Mouse (Mus musculus) adrenal gland, postnatal 0 days (tissue): ENCODE measurements around the gene Cryzl2. TPM values are rescaled to one million over a fixed set of nuclear protein-coding genes. Genes with fewer than 3 reads are reported as not detected.

ENCODE experiments used
- polyA plus RNA-seq: library from polyadenylated mRNA; unstranded; fragments of >200 nt; fragmentation: Nextera tagmentation; extraction: Ambion mirVana; gene quantifications from 2 replicates; pipeline ENCODE4 v1.2.1, GENCODE M21; 2015

The Cryzl2 gene
- 34.1 and 69.9 TPM in 2 replicates for polyA plus RNA-seq

DNA sequence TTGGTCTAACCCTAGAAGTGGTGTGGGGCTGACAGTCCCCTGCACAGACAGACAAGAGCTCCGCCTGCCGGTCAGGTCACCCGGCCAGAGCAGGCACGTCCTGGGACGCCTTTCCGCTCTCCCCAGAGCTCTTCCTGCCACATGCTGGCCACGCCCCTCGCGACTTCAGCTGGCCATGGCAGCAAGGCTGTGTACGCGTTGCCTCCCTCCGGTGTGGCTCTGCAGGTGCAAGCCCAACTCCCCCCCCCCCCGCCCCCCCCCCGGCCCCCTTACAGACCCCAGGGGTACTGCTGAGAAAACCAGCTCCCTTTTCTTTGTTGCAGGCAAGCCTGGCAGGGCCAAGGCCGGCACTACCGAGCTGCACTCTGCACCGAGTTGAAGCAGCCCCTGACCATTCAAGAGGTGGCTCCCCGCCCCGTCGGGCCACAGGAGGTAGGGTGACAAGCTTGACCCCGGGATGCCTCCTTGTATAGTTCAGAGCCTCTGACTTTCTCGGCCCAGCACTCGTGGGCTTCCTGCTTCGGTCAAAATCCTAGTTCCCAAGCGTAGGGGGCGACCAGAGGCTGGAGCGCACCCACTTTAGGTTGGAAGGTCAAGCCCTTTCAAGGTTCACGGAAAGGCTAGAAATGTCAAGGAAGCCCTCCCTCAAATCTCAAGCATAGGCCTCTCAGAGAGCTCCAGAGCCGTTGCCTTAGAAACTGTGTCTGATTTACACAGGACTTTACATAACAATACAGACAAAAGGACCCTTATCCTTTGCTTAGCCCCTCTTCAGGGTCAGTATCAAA is at the start of gene Cryzl2:
Gene Cryzl2, plus strand, starts transcription at position 157 of the 788 bp plus-strand sequence.

DNA sequence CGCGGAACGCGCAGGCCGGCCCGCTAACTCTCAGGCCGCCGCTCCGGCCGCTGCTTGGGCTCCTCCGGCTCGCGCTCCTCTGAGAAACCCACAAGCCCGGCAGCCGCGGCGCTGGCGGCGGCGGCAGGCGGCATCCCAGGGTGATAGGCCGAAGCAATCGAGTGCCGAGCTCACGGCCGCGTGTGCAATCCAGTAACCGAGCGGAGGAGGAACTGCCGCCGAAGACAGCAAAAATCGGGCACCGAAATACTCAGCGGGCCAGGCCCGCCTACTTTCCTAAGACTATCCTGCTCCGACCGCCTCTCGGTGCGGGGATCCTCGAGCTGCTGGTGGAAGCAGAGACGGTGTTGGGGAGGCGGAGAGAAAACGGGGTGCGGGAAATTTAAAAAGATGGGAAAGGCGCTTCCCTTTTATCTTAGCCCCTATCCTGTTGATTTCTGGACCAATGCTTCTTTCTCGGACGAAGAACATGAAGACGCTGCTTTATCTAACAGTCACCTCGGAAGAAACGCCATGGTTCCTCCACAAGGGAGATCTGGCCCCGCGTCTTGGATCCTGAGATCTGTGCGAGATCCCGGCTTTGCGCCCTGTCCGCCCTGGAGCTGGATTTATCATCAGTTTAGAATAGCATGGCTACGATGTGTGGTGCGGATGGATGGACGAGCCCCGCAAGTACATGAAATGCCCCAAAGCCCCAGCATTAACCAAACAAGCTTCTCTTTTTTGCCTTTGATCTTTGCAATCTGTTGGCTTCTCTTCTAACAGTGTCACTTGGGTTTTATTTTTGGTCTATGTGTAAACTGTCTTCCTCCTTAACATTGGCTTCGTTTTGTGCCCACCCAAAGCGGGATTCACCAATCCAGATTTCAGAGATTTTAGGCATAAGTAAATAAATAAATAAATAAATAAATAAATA is 45.7 kb upstream of the Cryzl2 start, which contains the start of gene Rasal2:
Gene Rasal2, minus strand, starts transcription at position 142 of the 916 bp plus-strand sequence.

DNA sequence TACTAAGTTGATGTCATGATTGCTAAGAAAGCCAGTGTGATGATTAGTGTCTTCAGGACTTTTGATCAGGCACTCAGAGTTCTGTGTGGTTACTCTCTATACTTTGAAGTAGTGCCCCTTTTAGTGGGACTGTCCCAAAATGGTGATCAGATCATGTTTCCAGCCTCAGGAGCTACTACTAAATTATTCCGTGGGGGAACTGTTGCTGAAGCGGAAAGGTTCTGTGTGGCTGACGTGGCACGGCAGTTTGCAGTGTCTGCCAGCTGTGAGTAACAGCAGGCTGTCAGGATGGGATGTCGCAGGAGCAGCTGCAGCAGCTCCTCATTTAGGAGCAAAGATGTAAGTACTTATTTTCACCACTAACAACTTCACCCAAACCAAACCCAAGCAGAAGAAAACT is 48.1 kb downstream of the Cryzl2 start, which contains the start of gene Sec16b:
Gene Sec16b, plus strand, starts transcription at position 207 of the 400 bp plus-strand sequence.

Other genes starting within 250 kb of the Cryzl2 start
- 6.8 and 9.6 TPM in 2 replicates for gene Rasal2, start 46.0 kb upstream of the Cryzl2 start, polyA plus RNA-seq
- 1.1 and 1.3 TPM in 2 replicates for gene Sec16b, start 48.2 kb downstream of the Cryzl2 start, polyA plus RNA-seq